Mouse (Mus musculus): ENCODE measurements around the gene Ets1. TPM values are rescaled to one million over a fixed set of nuclear protein-coding genes. Genes with fewer than 3 reads are reported as not detected.

Gene Ets1
- polyA plus RNA-seq, 1 experiment = not detected

- no peak for TF ChIP-seq GATA1 (IDR thresholded peaks at IDR 0.05; ENCODE audit: low read length)
These were observed 104.8 kb downstream of the Ets1 start for GRCm38 (mm10) chr9:32740751-32741387.

- TF ChIP-seq GATA1 (IDR thresholded peaks at IDR 0.05; ENCODE audit: low read length) = no peak
These were observed 105.7 kb downstream of the Ets1 start for GRCm38 (mm10) chr9:32741681-32742080.

GRCm38 (mm10) chr9:32743157-32743556 lies 107.1 kb downstream of the Ets1 start:
- TF ChIP-seq GATA1 (IDR thresholded peaks at IDR 0.05; ENCODE audit: low read length) = no peak

GRCm38 (mm10) chr9:32743642-32744161 lies 107.7 kb downstream of the Ets1 start:
- no peak for TF ChIP-seq GATA1 (IDR thresholded peaks at IDR 0.05; ENCODE audit: low read length)

GRCm38 (mm10) chr9:32744288-32744687 lies 108.3 kb downstream of the Ets1 start:
- no peak for TF ChIP-seq GATA1 (IDR thresholded peaks at IDR 0.05; ENCODE audit: low read length)

- TF ChIP-seq GATA1 (IDR thresholded peaks at IDR 0.05; ENCODE audit: low read length) = no peak
These were observed 109.2 kb downstream of the Ets1 start for GRCm38 (mm10) chr9:32745079-32745763.

GRCm38 (mm10) chr9:32745998-32746397 lies 110.0 kb downstream of the Ets1 start:
- TF ChIP-seq GATA1 (IDR thresholded peaks at IDR 0.05; ENCODE audit: low read length) = no peak

- TF ChIP-seq GATA1 (IDR thresholded peaks at IDR 0.05; ENCODE audit: low read length) = no peak
These were observed 110.6 kb downstream of the Ets1 start for GRCm38 (mm10) chr9:32746615-32747014.

GRCm38 (mm10) chr9:32747624-32748023 lies 111.6 kb downstream of the Ets1 start:
- no peak for TF ChIP-seq GATA1 (IDR thresholded peaks at IDR 0.05; ENCODE audit: low read length)

GRCm38 (mm10) chr9:32748552-32748951 lies 112.5 kb downstream of the Ets1 start:
- no peak for TF ChIP-seq GATA1 (IDR thresholded peaks at IDR 0.05; ENCODE audit: low read length)

- no peak for TF ChIP-seq GATA1 (IDR thresholded peaks at IDR 0.05; ENCODE audit: low read length)
These were observed 113.9 kb downstream of the Ets1 start for GRCm38 (mm10) chr9:32749721-32750480.

- no peak for TF ChIP-seq GATA1 (IDR thresholded peaks at IDR 0.05; ENCODE audit: low read length)
These were observed 116.6 kb downstream of the Ets1 start for GRCm38 (mm10) chr9:32752602-32753001.

- no peak for TF ChIP-seq GATA1 (IDR thresholded peaks at IDR 0.05; ENCODE audit: low read length)
These were observed 118.3 kb downstream of the Ets1 start for GRCm38 (mm10) chr9:32754311-32754710.

GRCm38 (mm10) chr9:32756002-32756401 lies 120.0 kb downstream of the Ets1 start:
- no peak for TF ChIP-seq GATA1 (IDR thresholded peaks at IDR 0.05; ENCODE audit: low read length)

- no peak for TF ChIP-seq GATA1 (IDR thresholded peaks at IDR 0.05; ENCODE audit: low read length)
These were observed 122.4 kb downstream of the Ets1 start for GRCm38 (mm10) chr9:32758280-32758905.
